Mouse (Mus musculus): ENCODE results near the gene Sptlc2. TPM values are rescaled to one million over a fixed set of nuclear protein-coding genes. Genes with fewer than 3 reads are reported as not detected.

Gene Sptlc2
- polyA plus RNA-seq, 1 experiment from 2014 or later = 69.0 TPM

DNA sequence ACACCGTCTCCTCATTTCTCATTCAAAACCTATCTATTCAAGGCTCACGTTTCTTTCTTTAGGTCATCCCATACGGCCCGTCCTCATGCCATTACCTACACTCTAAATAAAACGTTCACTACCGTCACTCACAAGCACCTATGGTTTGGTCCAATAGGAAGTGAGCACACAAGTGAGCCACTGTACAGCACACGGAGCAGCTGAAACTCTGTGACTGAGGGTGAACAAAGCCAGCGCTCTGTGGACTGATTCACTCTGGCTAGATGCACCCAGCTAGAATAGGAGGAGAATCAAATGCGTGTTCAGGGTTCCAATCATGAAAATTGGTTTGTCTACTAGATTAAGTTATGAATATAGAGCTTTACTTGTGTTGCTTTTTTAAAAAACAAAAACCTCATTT, 22.5 kb downstream of the Sptlc2 start:
- DNase-seq = no peak
- Histone ChIP-seq H3K9ac (replicated peaks; ENCODE audit: low read length) (no peak overlapping the region), H3K27me3 (ENCODE audit: control insufficient read depth, insufficient read depth, low read length) (no peaks in the 10 kb centered on the region), H3K4me2 (ENCODE audit: low read length) (no peak overlapping the region), H3K36me3 (ENCODE audit: control insufficient read depth, insufficient read depth, low read length) (peaks cover 22% of the 10 kb centered on the region; the same call in 1 of the 2 replicates), H3K27ac (replicated peaks; ENCODE audit: low read depth, low read length) (no peak overlapping the region), H3K4me3 (replicated peaks; ENCODE audit: low read depth, low read length) (no peak overlapping the region), H3K4me1 (ENCODE audit: control insufficient read depth, insufficient read depth, low read length) (no peaks in the 10 kb centered on the region), H3K9me3 (ENCODE audit: control insufficient read depth, low read length) (no peaks in the 10 kb centered on the region)
- 76% methylated on average over 9 of the region's 9 CpGs for WGBS
- ATAC-seq (ENCODE audit: low FRiP score, low TSS enrichment) = no peak

DNA sequence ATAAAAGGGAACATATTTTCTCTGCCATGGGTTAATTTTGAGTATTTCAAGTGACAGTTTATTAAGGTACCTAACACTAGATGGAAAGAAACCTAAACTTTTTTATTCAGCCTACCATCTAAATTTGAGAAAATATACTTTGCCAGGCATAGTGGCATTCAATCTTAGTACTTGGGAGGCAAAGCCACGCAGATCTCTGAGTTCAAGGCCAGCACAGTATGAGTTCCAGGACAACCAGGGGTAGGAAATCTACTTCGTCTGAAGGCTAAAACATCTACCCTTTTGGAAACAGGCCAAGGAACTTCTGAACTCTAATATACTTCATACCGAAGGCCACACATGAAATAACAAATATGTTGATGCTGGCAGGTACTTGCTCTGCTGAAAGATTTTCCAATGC, 26.0 kb downstream of the Sptlc2 start:
- Histone ChIP-seq H3K4me2 (ENCODE audit: low read length) (no peak overlapping the region), H3K36me3 (ENCODE audit: control insufficient read depth, insufficient read depth, low read length) (0 out of 2 replicates have a peak, but pooled peaks cover 11% of the 10 kb centered on the region), H3K9ac (replicated peaks; ENCODE audit: low read length) (no peak overlapping the region), H3K9me3 (ENCODE audit: control insufficient read depth, low read length) (no peaks in the 10 kb centered on the region), H3K4me3 (replicated peaks; ENCODE audit: low read depth, low read length) (no peak overlapping the region), H3K27ac (replicated peaks; ENCODE audit: low read depth, low read length) (no peak overlapping the region), H3K27me3 (ENCODE audit: control insufficient read depth, insufficient read depth, low read length) (no peaks in the 10 kb centered on the region), H3K4me1 (ENCODE audit: control insufficient read depth, insufficient read depth, low read length) (no peaks in the 10 kb centered on the region)
- no peak for DNase-seq
- no peak for ATAC-seq (ENCODE audit: low FRiP score, low TSS enrichment)
- WGBS = 87% methylated on average over 3 of the region's 3 CpGs

DNA sequence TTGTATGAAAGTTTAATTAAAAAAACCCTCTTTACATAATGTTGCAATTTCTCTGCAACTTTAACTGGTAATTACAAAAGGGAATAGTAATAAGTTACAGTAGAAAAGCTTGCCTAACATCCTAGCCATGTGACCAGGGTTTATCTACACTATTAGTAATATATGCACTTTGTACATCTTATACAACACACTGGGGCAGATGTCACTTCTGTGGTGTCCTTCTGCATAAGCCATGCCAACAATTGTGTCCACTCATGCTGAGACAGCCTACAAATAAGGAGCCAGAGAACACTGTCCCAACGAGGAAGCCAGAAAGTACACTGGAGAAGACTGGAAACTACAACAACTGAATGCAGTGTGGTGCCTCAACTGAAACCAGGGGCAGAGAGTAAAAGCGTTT, 40.1 kb downstream of the Sptlc2 start:
- no peak overlapping the region for H3K27ac ChIP-seq (replicated peaks; ENCODE audit: low read depth, low read length)
- H3K27me3 ChIP-seq (ENCODE audit: control insufficient read depth, insufficient read depth, low read length) = no peaks in the 10 kb centered on the region
- H3K9ac ChIP-seq (replicated peaks; ENCODE audit: low read length) = no peak overlapping the region
- H3K4me3 ChIP-seq (replicated peaks; ENCODE audit: low read depth, low read length) = no peak overlapping the region
- H3K4me1 ChIP-seq (ENCODE audit: control insufficient read depth, insufficient read depth, low read length) = no peaks in the 10 kb centered on the region
- H3K4me2 ChIP-seq (ENCODE audit: low read length) = no peak overlapping the region
- no peaks in the 10 kb centered on the region for H3K9me3 ChIP-seq (ENCODE audit: control insufficient read depth, low read length)
- DNase-seq = no peak
- WGBS = 85% methylated on average over 2 of the region's 2 CpGs
- H3K36me3 ChIP-seq (ENCODE audit: control insufficient read depth, insufficient read depth, low read length) = peaks cover 22% of the 10 kb centered on the region
- no peak for ATAC-seq (ENCODE audit: low FRiP score, low TSS enrichment)

DNA sequence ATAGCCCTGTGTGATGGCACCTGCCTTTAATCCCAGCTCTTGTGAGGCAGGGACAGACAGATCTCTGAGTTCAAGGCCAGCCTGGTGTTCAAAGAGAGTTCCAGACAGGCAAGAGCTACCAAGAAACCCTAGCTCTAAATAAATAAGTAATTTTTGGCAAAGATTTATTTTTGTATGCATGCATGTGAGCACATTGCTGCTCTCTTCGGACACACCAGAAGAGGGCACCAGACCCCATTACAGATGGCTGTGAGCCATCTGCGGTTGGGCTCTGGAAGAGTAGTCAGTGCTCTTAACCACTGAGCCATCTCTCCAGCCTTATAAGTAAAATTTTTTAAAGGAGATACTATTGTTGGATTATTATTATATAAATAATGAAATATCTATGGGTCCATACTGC, 40.6 kb downstream of the Sptlc2 start:
- no peaks in the 10 kb centered on the region for H3K9me3 ChIP-seq (ENCODE audit: control insufficient read depth, low read length)

DNA sequence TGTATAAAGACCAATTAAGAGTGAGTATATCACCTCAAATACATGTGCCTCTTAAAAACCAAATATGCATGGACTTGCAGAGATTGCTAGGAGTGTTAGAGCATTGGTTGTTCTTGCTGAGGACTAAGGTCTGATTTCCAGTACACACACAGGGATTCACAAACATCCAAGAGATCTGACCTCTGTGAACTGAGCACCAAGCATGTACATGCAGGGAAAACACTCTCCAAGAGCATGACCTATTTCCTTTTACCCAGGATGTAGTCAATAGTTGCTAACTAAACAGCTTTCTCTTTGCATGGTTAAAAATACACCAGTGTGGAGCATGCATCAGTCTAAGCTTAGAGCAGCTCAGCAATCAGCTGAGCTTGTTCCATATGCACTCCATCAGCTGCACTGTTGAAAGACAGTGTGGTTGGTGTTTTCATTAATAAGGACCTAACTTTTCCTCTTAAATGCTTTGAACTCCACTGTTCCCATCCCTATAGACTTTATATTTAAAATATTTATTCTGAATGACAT, 45.0 kb downstream of the Sptlc2 start:
- Histone ChIP-seq H3K4me1 (ENCODE audit: control insufficient read depth, insufficient read depth, low read length) (no peaks in the 10 kb centered on the region), H3K4me2 (ENCODE audit: low read length) (no peak overlapping the region), H3K9ac (replicated peaks; ENCODE audit: low read length) (no peak overlapping the region), H3K9me3 (ENCODE audit: control insufficient read depth, low read length) (no peaks in the 10 kb centered on the region), H3K27ac (replicated peaks; ENCODE audit: low read depth, low read length) (no peak overlapping the region), H3K27me3 (ENCODE audit: control insufficient read depth, insufficient read depth, low read length) (no peaks in the 10 kb centered on the region), H3K36me3 (ENCODE audit: control insufficient read depth, insufficient read depth, low read length) (peaks cover 37% of the 10 kb centered on the region), H3K4me3 (replicated peaks; ENCODE audit: low read depth, low read length) (no peak overlapping the region)
- ATAC-seq (ENCODE audit: low FRiP score, low TSS enrichment) (no peak), DNase-seq (no peak)

More for the DNA sequence above, 40.6 kb downstream of the Sptlc2 start:
- H3K4me1 ChIP-seq (ENCODE audit: control insufficient read depth, insufficient read depth, low read length) = no peaks in the 10 kb centered on the region
- ATAC-seq (ENCODE audit: low FRiP score, low TSS enrichment) (no peak), DNase-seq (no peak)
- 92% methylated on average over 2 of the region's 2 CpGs for WGBS
- H3K27ac ChIP-seq (replicated peaks; ENCODE audit: low read depth, low read length) = no peak overlapping the region
- no peak overlapping the region for H3K4me3 ChIP-seq (replicated peaks; ENCODE audit: low read depth, low read length)
- no peak overlapping the region for H3K9ac ChIP-seq (replicated peaks; ENCODE audit: low read length)
- H3K4me2 ChIP-seq (ENCODE audit: low read length) = no peak overlapping the region
- H3K36me3 ChIP-seq (ENCODE audit: control insufficient read depth, insufficient read depth, low read length) = peaks cover 22% of the 10 kb centered on the region
- no peaks in the 10 kb centered on the region for H3K27me3 ChIP-seq (ENCODE audit: control insufficient read depth, insufficient read depth, low read length)

DNA sequence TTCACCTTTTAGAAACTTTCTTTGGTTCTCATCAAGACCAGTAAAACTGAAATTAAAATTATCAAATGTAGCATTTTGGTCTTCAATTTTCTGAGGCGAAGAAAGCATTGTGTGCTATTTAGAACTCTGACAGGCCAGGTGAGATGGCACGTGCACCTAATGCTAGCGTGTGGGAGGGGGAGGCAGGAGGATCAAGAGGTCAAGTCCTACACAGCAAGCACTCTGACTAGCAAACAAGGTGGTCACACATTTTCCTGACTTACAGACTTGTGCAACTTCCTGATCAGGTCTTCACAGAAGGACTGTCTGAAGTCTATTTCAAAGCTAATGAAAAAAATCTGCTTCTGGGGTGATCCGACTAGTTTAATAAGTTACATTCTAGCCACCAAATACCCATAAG, 50.1 kb downstream of the Sptlc2 start:
- Histone ChIP-seq H3K9ac (replicated peaks; ENCODE audit: low read length) (no peak overlapping the region), H3K4me2 (ENCODE audit: low read length) (no peak overlapping the region), H3K27ac (replicated peaks; ENCODE audit: low read depth, low read length) (no peak overlapping the region), H3K36me3 (ENCODE audit: control insufficient read depth, insufficient read depth, low read length) (peaks cover 16% of the 10 kb centered on the region; the same call in 1 of the 2 replicates), H3K9me3 (ENCODE audit: control insufficient read depth, low read length) (no peaks in the 10 kb centered on the region), H3K4me1 (ENCODE audit: control insufficient read depth, insufficient read depth, low read length) (no peaks in the 10 kb centered on the region), H3K4me3 (replicated peaks; ENCODE audit: low read depth, low read length) (no peak overlapping the region), H3K27me3 (ENCODE audit: control insufficient read depth, insufficient read depth, low read length) (no peaks in the 10 kb centered on the region)
- DNase-seq (no peak), ATAC-seq (ENCODE audit: low FRiP score, low TSS enrichment) (no peak)
- whole genome bisulfite sequencing = 92% methylated on average over 4 of the region's 4 CpGs

DNA sequence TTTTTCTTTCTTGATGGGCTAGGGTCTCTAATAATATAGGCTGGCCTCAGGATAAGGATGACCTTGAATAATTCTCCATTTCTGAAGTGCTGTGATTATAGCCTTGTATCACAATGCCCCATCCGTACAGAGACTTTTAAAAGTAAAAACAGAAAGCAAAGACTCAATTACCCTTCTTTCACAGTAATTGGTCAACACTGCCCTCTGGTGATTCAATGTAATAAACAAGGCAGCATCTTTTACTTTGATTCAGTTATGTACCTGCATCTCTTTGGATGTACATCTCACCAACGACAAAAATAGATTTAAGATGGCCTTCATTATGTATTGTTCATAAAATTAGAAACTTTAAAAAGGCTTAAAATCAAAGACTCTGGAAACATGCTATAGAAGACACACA, 53.3 kb downstream of the Sptlc2 start:
- Histone ChIP-seq H3K27ac (replicated peaks; ENCODE audit: low read depth, low read length) (no peak overlapping the region), H3K4me3 (replicated peaks; ENCODE audit: low read depth, low read length) (no peak overlapping the region), H3K9me3 (ENCODE audit: control insufficient read depth, low read length) (no peaks in the 10 kb centered on the region), H3K4me2 (ENCODE audit: low read length) (no peak overlapping the region), H3K36me3 (ENCODE audit: control insufficient read depth, insufficient read depth, low read length) (peaks cover 12% of the 10 kb centered on the region; the same call in 1 of the 2 replicates), H3K4me1 (ENCODE audit: control insufficient read depth, insufficient read depth, low read length) (no peaks in the 10 kb centered on the region), H3K9ac (replicated peaks; ENCODE audit: low read length) (no peak overlapping the region), H3K27me3 (ENCODE audit: control insufficient read depth, insufficient read depth, low read length) (peaks cover 6% of the 10 kb centered on the region)
- ATAC-seq (ENCODE audit: low FRiP score, low TSS enrichment) (no peak), DNase-seq (peak; percentile 77)
- WGBS = 32% methylated on average over 2 of the region's 2 CpGs

DNA sequence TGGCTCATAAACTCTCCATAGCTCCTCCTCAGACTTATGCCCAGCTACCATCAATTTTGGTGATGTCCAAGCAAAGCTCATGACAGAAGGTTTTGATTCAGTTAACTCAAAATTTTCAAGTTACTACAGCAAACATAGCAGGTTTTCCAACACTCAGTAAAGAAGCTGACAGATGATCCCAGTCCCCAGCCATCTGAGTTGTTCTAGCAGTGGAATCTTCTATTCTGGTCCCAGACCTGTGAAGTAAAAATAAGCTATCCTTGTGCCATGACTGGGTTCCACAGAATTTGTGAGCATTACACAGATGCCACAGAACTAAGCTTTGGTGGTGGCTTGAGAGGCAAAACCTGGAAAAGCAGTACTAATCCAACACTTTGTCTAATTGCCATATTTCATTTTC, 54.4 kb downstream of the Sptlc2 start:
- Histone ChIP-seq H3K27me3 (ENCODE audit: control insufficient read depth, insufficient read depth, low read length) (peaks cover 6% of the 10 kb centered on the region), H3K27ac (replicated peaks; ENCODE audit: low read depth, low read length) (no peak overlapping the region), H3K4me1 (ENCODE audit: control insufficient read depth, insufficient read depth, low read length) (no peaks in the 10 kb centered on the region), H3K9ac (replicated peaks; ENCODE audit: low read length) (no peak overlapping the region), H3K4me2 (ENCODE audit: low read length) (no peak overlapping the region), H3K36me3 (ENCODE audit: control insufficient read depth, insufficient read depth, low read length) (peaks cover 7% of the 10 kb centered on the region; the same call in 1 of the 2 replicates), H3K9me3 (ENCODE audit: control insufficient read depth, low read length) (no peaks in the 10 kb centered on the region), H3K4me3 (replicated peaks; ENCODE audit: low read depth, low read length) (no peak overlapping the region)
- no peak for ATAC-seq (ENCODE audit: low FRiP score, low TSS enrichment)
- no peak for DNase-seq

DNA sequence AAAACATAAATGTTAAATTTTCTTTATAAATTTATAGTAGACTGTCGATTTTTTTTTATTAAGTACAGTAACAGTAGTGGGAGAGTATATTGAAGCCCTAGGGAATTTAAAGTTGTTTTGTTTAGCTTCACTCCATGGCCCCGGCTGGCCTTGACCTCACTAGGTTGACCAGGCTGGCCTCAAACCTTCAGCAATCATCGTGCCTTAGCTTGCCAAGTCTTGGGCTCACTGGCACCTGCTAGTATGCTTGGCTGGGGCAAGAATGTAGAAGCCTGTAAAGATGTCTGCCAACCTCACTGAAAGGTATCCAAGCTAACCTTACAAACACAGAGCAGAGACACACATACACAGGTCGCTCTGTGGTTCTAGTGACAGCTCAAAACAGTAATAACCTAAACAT, 55.6 kb downstream of the Sptlc2 start:
- H3K4me2 ChIP-seq (ENCODE audit: low read length) = no peak overlapping the region
- no peak overlapping the region for H3K4me3 ChIP-seq (replicated peaks; ENCODE audit: low read depth, low read length)
- H3K27me3 ChIP-seq (ENCODE audit: control insufficient read depth, insufficient read depth, low read length) = peaks cover 6% of the 10 kb centered on the region
- H3K27ac ChIP-seq (replicated peaks; ENCODE audit: low read depth, low read length) = no peak overlapping the region
- ATAC-seq (ENCODE audit: low FRiP score, low TSS enrichment) = no peak
- no peak overlapping the region for H3K9ac ChIP-seq (replicated peaks; ENCODE audit: low read length)
- DNase-seq = no peak
- H3K9me3 ChIP-seq (ENCODE audit: control insufficient read depth, low read length) = no peaks in the 10 kb centered on the region
- H3K4me1 ChIP-seq (ENCODE audit: control insufficient read depth, insufficient read depth, low read length) = peaks cover 8% of the 10 kb centered on the region
- WGBS = 84% methylated on average over 4 of the region's 4 CpGs
- H3K36me3 ChIP-seq (ENCODE audit: control insufficient read depth, insufficient read depth, low read length) = 0 out of 2 replicates have a peak, but pooled peaks cover 4% of the 10 kb centered on the region

Measured in midbrain, embryonic 14.5 days (tissue).